Mouse (Mus musculus): ENCODE data around the gene Safb2.

The Safb2 gene

GRCm38 (mm10) chr17:56560131-56560530 is 24.3 kb downstream of the Safb2 start:
- DNase-seq (ENCODE audit: low spot score in 2 of 2) = no peak

DNA sequence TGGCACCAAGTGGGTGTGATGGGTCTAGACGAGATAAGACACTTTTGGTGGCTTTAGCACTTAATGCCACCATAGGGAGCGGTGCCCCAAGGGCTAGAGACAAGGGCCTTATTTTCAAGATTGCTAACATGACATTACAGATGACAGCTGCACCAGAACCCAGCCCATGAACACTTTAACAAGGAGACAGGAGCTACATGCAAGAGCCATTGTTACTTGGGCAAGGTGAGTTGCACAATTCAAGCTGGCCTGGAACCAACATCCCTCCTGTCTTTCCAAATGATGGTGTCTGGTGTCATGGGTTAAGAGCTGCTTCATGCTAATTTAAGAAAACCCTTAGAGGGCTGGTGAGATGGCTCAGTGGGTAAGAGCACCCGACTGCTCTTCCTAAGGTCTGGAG is 25.0 kb downstream of the Safb2 start:
- DNase-seq (ENCODE audit: low spot score in 2 of 2) = no peak

DNA sequence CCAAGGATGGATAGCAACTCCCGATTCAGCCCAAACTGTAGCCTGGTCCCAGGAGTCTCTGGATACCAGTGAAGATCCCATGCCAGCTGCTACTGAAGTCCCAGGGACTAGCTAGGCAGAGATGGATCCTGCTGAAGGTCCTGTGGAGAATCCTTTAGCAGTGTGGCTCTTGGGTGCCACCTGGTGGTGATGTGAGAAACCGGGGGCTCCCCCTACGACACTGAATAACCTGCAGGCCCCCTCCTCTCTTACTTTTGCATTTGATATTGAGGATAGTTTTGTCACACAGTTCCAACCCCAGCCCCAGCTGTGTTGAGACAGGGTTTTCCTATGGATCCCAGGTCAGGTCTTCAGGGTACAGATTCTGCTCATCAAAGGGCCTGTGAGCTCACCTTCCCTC is 25.9 kb downstream of the Safb2 start:
- peak; percentile 65 to 78 for DNase-seq (ENCODE audit: low spot score in 2 of 2)

- DNase-seq (ENCODE audit: low spot score in 2 of 2) = no peak
These were observed 30.2 kb downstream of the Safb2 start, which contains the start of gene Gm20219 for GRCm38 (mm10) chr17:56554122-56554551. Gm20219 (minus strand) TSS chr17:56554387.

DNA sequence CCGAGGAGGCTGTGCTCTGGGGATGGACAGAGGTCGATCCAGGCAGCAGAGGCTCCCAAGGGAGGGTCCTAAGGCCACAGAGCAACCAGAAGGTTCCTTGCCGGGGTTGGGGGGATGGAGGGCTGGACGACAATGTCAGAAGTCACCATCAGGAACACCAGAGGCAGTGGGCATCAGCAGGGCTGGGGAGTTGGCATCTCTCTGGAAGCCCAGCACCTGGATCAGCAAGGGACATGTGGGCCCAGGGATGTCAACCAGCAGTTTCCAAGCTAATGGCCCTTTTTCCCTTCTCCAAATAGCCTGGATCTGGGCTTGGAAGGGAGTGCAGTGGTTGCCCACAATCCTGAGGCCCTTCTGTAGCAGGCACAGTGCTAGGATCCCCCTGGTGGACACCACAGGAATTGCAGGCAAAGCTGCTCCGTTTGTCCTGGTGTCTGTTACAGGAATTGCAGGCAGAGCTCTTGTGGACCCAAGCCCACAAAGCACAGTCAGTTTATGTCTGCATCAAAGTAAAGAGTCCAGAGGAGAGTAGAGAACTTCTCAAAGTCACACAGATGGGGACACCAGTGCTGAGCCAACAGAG is 31.5 kb downstream of the Safb2 start:
- peak; percentile 63 to 80 for DNase-seq (ENCODE audit: low spot score in 2 of 2)

DNA sequence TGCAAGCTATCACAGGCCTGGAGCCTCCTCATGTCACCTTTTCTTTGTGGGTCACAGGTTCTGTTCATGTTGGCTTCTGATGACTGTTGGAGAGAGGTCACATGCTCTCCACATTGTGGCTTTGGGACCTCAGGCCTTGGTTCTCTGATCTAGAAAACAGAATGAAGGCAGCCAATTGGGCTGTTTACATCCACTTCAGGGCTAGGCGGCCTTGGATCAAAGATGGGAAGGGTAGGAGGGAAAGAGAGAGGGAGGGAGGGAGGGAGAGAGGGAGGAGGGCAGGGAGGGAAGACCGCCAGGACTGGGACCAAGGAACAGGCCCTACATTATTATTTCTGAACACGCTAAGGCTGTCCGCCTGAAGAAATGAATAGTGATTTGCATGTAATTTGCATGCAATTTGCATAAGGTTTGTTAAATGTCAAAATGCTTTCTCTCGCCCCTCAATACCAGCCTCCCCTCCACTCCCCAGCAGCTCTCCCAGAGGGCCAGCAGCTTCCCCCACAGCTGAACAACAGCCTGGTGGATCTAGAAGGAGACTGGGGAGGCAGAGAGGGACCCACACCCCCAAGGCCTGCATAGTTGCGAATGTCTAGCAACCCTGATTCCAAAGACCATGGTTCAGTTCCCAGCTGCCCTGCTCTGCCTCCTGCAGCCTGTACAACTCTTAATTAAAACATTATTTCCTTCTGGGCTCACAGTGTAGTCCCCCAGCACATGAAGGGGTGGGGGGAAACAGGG is 32.4 kb downstream of the Safb2 start:
- DNase-seq (ENCODE audit: low spot score in 2 of 2) = peak in 1 of 2 experiments; percentile 19

DNA sequence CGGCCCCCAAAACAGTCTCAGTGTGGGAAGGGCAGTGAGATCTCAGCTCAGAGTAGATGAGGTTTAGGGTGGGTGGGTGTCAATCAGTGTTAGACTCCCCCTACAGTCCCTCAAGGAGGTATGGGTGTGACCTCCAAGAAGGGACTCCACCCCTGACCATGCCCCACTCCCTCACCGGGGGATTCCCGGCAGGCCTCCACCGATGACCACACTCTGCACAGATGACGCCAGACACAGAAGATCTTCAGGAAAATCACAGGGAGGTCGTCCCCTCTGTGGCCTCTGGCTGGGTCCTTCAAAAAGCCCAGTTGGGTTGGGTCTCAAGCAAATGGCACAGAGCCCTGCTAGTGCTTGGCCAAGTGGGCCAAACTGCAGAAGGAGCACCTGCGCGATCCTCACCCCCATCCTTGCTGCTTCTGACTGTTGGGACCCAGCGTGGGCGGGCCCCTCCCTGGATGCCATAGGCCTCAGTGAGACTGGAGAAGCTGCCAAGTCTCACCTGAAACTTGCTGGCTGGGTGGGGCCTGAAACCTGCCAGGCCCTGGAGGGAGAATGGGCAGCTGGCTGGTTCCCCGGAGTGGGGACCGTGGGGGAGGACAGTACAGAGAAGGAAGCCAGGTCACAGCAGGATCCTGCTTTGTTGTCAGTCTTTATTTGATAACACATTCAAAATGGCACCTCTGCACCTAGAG is 33.5 kb downstream of the Safb2 start:
- peak; percentile 14 to 17 for DNase-seq (ENCODE audit: low spot score in 2 of 2)

DNA sequence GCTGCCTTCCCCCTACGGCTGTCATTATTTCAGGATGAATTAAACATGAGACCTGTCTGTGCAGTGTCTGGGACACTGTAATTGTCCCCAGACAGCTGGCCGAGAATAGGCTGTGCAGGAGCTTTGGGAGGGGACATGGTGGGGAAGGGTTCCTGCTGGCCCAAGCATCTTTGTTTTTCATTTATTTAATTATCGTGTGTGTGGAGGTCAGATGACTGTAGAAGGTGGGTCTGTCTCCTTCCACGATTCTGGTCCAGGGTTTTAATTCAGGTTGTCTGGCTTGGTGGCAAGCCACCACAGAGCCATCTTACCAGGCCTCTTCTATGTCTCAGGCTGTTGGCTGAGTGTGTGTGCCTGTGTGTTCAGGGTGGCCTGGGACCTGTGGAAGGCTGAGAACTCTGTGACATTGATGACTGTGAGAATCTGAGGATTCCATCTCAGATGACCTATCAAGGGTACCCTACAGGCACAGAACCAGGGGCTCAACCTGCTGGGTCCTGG is 35.7 kb downstream of the Safb2 start:
- no peak for DNase-seq (ENCODE audit: low spot score in 2 of 2)

- DNase-seq (ENCODE audit: low spot score in 2 of 2) = peak in 1 of 2 experiments; percentile 12
These were observed 36.4 kb downstream of the Safb2 start for GRCm38 (mm10) chr17:56547846-56548604.

GRCm38 (mm10) chr17:56547116-56547845 is 37.1 kb downstream of the Safb2 start:
- DNase-seq (ENCODE audit: low spot score in 2 of 2) = peak in 1 of 2 experiments; percentile 77

GRCm38 (mm10) chr17:56546576-56546975 is 37.8 kb downstream of the Safb2 start:
- no peak for DNase-seq (ENCODE audit: low spot score in 2 of 2)

DNA sequence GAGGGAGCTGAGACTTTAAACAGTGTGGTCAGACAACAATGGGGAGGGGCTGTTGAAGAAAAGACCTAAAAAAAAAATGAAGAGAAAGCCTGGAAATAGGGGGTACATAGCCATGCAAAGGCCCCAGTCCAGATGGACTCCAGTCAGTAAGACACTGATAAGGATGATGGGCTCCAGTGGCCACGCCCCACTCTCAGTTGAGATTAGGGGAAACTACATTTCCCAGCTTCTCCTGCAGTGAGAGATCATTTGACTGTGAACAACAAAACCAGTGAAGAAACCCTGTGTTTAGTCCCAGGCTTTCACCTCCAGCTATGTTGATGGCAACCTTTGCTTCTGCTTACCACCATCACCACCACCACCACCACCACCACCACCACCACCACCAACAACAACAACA is 38.4 kb downstream of the Safb2 start:
- DNase-seq (ENCODE audit: low spot score in 2 of 2) = no peak

DNA sequence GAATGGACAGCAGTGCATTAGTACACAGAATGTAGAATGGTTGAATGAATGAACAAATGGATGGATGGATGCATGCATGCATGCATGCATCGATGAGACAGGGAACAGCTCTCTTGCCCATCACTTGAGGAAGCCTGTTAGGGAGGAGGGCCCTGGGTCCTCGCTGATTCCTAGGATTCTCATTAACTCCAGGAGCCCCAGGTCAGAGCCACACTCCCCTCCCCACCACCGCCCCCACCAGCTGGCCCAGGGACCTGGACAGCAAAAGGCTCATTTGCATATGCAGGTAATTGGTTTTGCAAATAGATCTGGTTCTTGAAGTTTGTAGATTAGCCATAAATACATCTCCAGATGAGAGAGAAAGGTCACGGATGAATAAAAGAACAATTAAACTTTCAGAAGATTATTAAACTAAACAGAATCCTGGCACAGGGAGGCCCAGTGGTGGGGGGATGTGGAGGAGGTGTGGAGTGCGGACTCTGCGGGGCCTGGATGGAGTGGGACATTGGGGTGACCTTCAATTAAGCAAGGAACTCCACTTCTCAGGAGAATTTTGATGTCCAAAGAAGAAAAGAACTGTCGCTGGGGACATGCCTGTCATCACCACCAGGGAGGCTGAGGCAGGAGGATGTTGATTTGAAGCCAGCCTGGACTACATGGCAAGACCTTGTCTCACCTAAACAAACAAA is 39.5 kb downstream of the Safb2 start:
- DNase-seq (ENCODE audit: low spot score in 2 of 2) = no peak

GRCm38 (mm10) chr17:56543684-56544224 is 40.6 kb downstream of the Safb2 start:
- DNase-seq (ENCODE audit: low spot score in 2 of 2) = no peak

- DNase-seq (ENCODE audit: low spot score in 2 of 2) = no peak
These were observed 41.6 kb downstream of the Safb2 start for GRCm38 (mm10) chr17:56542736-56543135.

GRCm38 (mm10) chr17:56540562-56540975 is 43.8 kb downstream of the Safb2 start:
- no peak for DNase-seq (ENCODE audit: low spot score in 2 of 2)

GRCm38 (mm10) chr17:56537912-56538311 is 46.5 kb downstream of the Safb2 start:
- DNase-seq (ENCODE audit: low spot score in 2 of 2) = peak in 1 of 2 experiments; percentile 63

DNA sequence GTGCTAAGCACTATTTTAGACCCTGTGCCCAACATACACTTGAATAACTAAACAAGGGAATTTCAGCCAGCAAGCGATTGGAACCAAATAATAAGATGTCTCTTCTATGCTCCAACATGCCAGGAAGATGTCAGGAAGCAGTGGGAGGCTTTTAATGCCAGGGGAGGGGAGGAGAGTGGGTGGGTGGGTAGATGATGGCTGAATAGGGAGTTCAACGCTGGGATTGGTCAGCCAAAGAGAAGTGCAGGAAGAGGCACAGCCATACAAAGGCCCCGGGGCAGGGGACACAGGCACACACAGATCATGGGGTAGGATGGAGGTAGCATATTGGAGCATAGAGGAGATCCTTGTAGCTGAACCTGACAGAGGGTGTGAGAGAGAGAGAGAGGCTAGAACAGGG is 47.5 kb downstream of the Safb2 start:
- DNase-seq (ENCODE audit: low spot score in 2 of 2) = no peak

DNA sequence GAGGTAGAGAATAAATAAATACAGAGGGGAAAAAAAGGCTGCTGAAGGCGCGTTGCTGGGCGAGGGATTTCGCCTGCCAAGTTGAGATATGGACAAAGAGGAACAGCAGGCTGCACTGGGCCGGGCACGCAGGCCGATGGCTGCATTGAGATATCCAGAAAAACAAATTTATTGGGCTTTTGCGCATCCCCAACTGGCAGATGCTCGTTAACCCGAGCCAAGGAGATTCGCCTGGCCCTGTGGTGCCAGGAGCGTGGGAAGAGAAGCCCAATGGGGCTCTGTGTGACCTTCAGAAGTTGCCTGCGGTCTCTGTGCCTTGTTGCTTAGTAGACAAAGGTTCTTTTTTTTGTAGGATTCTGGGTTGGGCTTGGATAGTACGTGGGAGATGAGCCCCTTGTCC is 48.2 kb downstream of the Safb2 start:
- no peak for DNase-seq (ENCODE audit: low spot score in 2 of 2)

GRCm38 (mm10) chr17:56524943-56525342 is 59.4 kb downstream of the Safb2 start:
- DNase-seq (ENCODE audit: low spot score in 2 of 2) = no peak

All from cerebellum, postnatal 4 days (tissue).